Mouse (Mus musculus) Muller cell, postnatal 12 days (primary cell): ENCODE measurements around the gene Opcml.

Experiments used
- DNase-seq: peaks from one replicate; pipeline ENCODE4 v3.0.0-alpha.2; 2015; ENCODE audit errors: inconsistent ontology term

Gene Opcml

GRCm38 (mm10) chr9:28932069-28932468 is 1141.5 kb downstream of the Opcml start:
- no peak for DNase-seq

- DNase-seq: no peak
These were observed 1146.6 kb downstream of the Opcml start for GRCm38 (mm10) chr9:28937163-28937562.

- DNase-seq: no peak
These were observed 1147.4 kb downstream of the Opcml start for GRCm38 (mm10) chr9:28937980-28938379.

- DNase-seq: no peak
These were observed 1150.3 kb downstream of the Opcml start for GRCm38 (mm10) chr9:28940901-28941300.

GRCm38 (mm10) chr9:28969455-28969854 is 1178.9 kb downstream of the Opcml start:
- no peak for DNase-seq
